Comparison of ENCODE assay signal across 7 mouse cellular contexts in genomic region chr11:69838714-69839104, GRCm38 (mm10). TPM values are rescaled to one million over a fixed set of nuclear protein-coding genes. Genes with fewer than 3 reads are reported as not detected.
DNase-seq lines count a peak whose midpoint lies in the region; ATAC-seq and TF ChIP-seq lines count a peak whose summit lies in the region.

No protein-coding gene starts in this region.

- peak overlapping the region; percentile 83 for H3K27ac ChIP-seq in limb, embryonic 14.5 days (replicated peaks; ENCODE audit: low read depth, low read length)
- H3K27ac ChIP-seq in neural tube, embryonic 14.5 days (ENCODE audit: low read depth, low read length): peak overlapping the region; percentile 85

- peaks cover 43% of the 10 kb centered on the region for H3K27me3 ChIP-seq in erythroblast, embryonic 14.5 days (ENCODE audit: control insufficient read depth)
- peaks cover 2% of the 10 kb centered on the region; the same call in 1 of the 2 replicates for H3K27me3 ChIP-seq in limb, embryonic 14.5 days (ENCODE audit: control insufficient read depth, insufficient read depth, low read length)
- no peaks in the 10 kb centered on the region for H3K27me3 ChIP-seq in neural tube, embryonic 14.5 days (ENCODE audit: control insufficient read depth, insufficient read depth, low read length)

- peak; percentile 33 for DNase-seq in thymus, postnatal 14 days
- no peak for DNase-seq in thymus, postnatal 0 days (ENCODE audit: low spot score)
- peak; percentile 20 for DNase-seq in limb, embryonic 14.5 days (ENCODE audit: low spot score)
- no peak for DNase-seq in B cell, adult 2 months

- peak overlapping the region; percentile 89 for H3K4me3 ChIP-seq in erythroblast, embryonic 14.5 days (replicated peaks)
- peak overlapping the region; percentile 73 for H3K4me3 ChIP-seq in limb, embryonic 14.5 days (replicated peaks; ENCODE audit: low read length)
- peak overlapping the region; percentile 92 for H3K4me3 ChIP-seq in neural tube, embryonic 14.5 days (ENCODE audit: low read depth, low read length)

- no peak for TF ChIP-seq POLR2A in limb, embryonic 14.5 days (IDR thresholded peaks at IDR 0.05; ENCODE audit: borderline replicate concordance, extremely low read depth, insufficient read depth, insufficient read length)

- peaks cover 9% of the 10 kb centered on the region for H3K36me3 ChIP-seq in erythroblast, embryonic 14.5 days (ENCODE audit: control insufficient read depth)
- peaks cover 6% of the 10 kb centered on the region; the same call in 1 of the 2 replicates for H3K36me3 ChIP-seq in limb, embryonic 14.5 days (ENCODE audit: control insufficient read depth, insufficient read depth, low read length)
- peaks cover 2% of the 10 kb centered on the region for H3K36me3 ChIP-seq in neural tube, embryonic 14.5 days (ENCODE audit: control insufficient read depth, insufficient read depth, low read length)

- ATAC-seq in limb, embryonic 14.5 days (ENCODE audit: low FRiP score, low read depth): no peak
- ATAC-seq in neural tube, embryonic 14.5 days (ENCODE audit: low read depth): no peak
- no peak for ATAC-seq in monocyte, adult 5-6 weeks (replicated peaks; ENCODE audit: insufficient number of reproducible peaks, low FRiP score, low TSS enrichment, poor library complexity, severe bottlenecking)

- peak overlapping the region; percentile 50 for H3K4me2 ChIP-seq in limb, embryonic 14.5 days (replicated peaks; ENCODE audit: low read depth, low read length, severe bottlenecking)
- H3K4me2 ChIP-seq in neural tube, embryonic 14.5 days (ENCODE audit: low read depth, low read length): peak overlapping the region; percentile 98

- WGBS in limb, embryonic 14.5 days: 2% methylated on average over 7 of the region's 7 CpGs
- WGBS in neural tube, embryonic 14.5 days: 3% methylated on average over 7 of the region's 7 CpGs

- peaks cover 2% of the 10 kb centered on the region; the same call in 1 of the 2 replicates for H3K9me3 ChIP-seq in erythroblast, embryonic 14.5 days (ENCODE audit: control insufficient read depth, low read length)
- no peaks in the 10 kb centered on the region for H3K9me3 ChIP-seq in limb, embryonic 14.5 days (ENCODE audit: control insufficient read depth, low read length)
- no peaks in the 10 kb centered on the region for H3K9me3 ChIP-seq in neural tube, embryonic 14.5 days (ENCODE audit: control insufficient read depth, low read length)

- H3K4me1 ChIP-seq in erythroblast, embryonic 14.5 days (ENCODE audit: control insufficient read depth): peaks cover 67% of the 10 kb centered on the region
- H3K4me1 ChIP-seq in limb, embryonic 14.5 days (ENCODE audit: control insufficient read depth, insufficient read depth, low read length): peaks cover 33% of the 10 kb centered on the region
- H3K4me1 ChIP-seq in neural tube, embryonic 14.5 days (ENCODE audit: control insufficient read depth, insufficient read depth, low read length): peaks cover 24% of the 10 kb centered on the region

- peak overlapping the region; percentile 63 for H3K9ac ChIP-seq in limb, embryonic 14.5 days (ENCODE audit: low read depth, low read length, severe bottlenecking)
- H3K9ac ChIP-seq in neural tube, embryonic 14.5 days (replicated peaks; ENCODE audit: low read depth, low read length): peak overlapping the region; percentile 56

RNA-seq across cellular contexts. Expression of gene Tmem256, which starts 0.4 kb away (rescaled TPM):
- polyA plus RNA-seq in thymus, postnatal 0 days (2015; fragmentation: Nextera tagmentation; extraction: Ambion mirVana): 325 and 342 TPM in 2 replicates
- 204 and 212 TPM in 2 replicates for polyA plus RNA-seq in erythroblast, embryonic 14.5 days (2012)
- polyA plus RNA-seq in limb, embryonic 14.5 days (2012; rRNA removed): 240 and 292 TPM in 2 replicates
- polyA plus RNA-seq in limb, embryonic 14.5 days (2014; fragmentation: Nextera tagmentation; extraction: Ambion mirVana): 368 and 382 TPM in 2 replicates
- 306 and 377 TPM in 2 replicates for polyA plus RNA-seq in neural tube, embryonic 14.5 days (2014; fragmentation: Nextera tagmentation; extraction: Ambion mirVana)
- 35.3 to 85.7 TPM (median 75.7 TPM) in 3 replicates for total RNA-seq in monocyte, adult 5-6 weeks (2017)

RNA-seq across cellular contexts. Expression of gene Nlgn2, which starts 1.1 kb away (rescaled TPM):
- 1.2 and 1.9 TPM in 2 replicates for polyA plus RNA-seq in thymus, postnatal 0 days (2015; fragmentation: Nextera tagmentation; extraction: Ambion mirVana)
- 0.13 and 0.16 TPM in 2 replicates for polyA plus RNA-seq in erythroblast, embryonic 14.5 days (2012)
- polyA plus RNA-seq in limb, embryonic 14.5 days (2012; rRNA removed): 96.0 and 123 TPM in 2 replicates
- polyA plus RNA-seq in limb, embryonic 14.5 days (2014; fragmentation: Nextera tagmentation; extraction: Ambion mirVana): 11.1 and 13.4 TPM in 2 replicates
- polyA plus RNA-seq in neural tube, embryonic 14.5 days (2014; fragmentation: Nextera tagmentation; extraction: Ambion mirVana): 24.2 and 31.3 TPM in 2 replicates
- 0.10 to 0.29 TPM (median 0.11 TPM) in 3 replicates for total RNA-seq in monocyte, adult 5-6 weeks (2017)

RNA-seq across cellular contexts. Expression of gene Plscr3, which starts 7.5 kb away (rescaled TPM):
- 68.4 and 70.4 TPM in 2 replicates for polyA plus RNA-seq in thymus, postnatal 0 days (2015; fragmentation: Nextera tagmentation; extraction: Ambion mirVana)
- polyA plus RNA-seq in erythroblast, embryonic 14.5 days (2012): 3.6 and 4.4 TPM in 2 replicates
- polyA plus RNA-seq in limb, embryonic 14.5 days (2012; rRNA removed): 190 and 214 TPM in 2 replicates
- polyA plus RNA-seq in limb, embryonic 14.5 days (2014; fragmentation: Nextera tagmentation; extraction: Ambion mirVana): 137 and 140 TPM in 2 replicates
- polyA plus RNA-seq in neural tube, embryonic 14.5 days (2014; fragmentation: Nextera tagmentation; extraction: Ambion mirVana): 36.3 and 51.8 TPM in 2 replicates
- 0.53 to 3.8 TPM (median 2.8 TPM) in 3 replicates for total RNA-seq in monocyte, adult 5-6 weeks (2017)

RNA-seq across cellular contexts. Expression of gene Spem1, which starts 16.7 kb away (rescaled TPM):
- polyA plus RNA-seq in thymus, postnatal 0 days (2015; fragmentation: Nextera tagmentation; extraction: Ambion mirVana): not detected in 2 replicates
- not detected in 2 replicates for polyA plus RNA-seq in erythroblast, embryonic 14.5 days (2012)
- 0.65 and 0.79 TPM in 2 replicates for polyA plus RNA-seq in limb, embryonic 14.5 days (2012; rRNA removed)
- 0.18 TPM in 1 of 2 replicates, not detected in the other for polyA plus RNA-seq in limb, embryonic 14.5 days (2014; fragmentation: Nextera tagmentation; extraction: Ambion mirVana)
- polyA plus RNA-seq in neural tube, embryonic 14.5 days (2014; fragmentation: Nextera tagmentation; extraction: Ambion mirVana): 0.35 and 0.40 TPM in 2 replicates
- total RNA-seq in monocyte, adult 5-6 weeks (2017): not detected in 3 replicates

RNA-seq across cellular contexts. Expression of gene Tnk1, which starts 19.8 kb away (rescaled TPM):
- 1.1 and 1.5 TPM in 2 replicates for polyA plus RNA-seq in thymus, postnatal 0 days (2015; fragmentation: Nextera tagmentation; extraction: Ambion mirVana)
- 0.94 and 1.1 TPM in 2 replicates for polyA plus RNA-seq in erythroblast, embryonic 14.5 days (2012)
- polyA plus RNA-seq in limb, embryonic 14.5 days (2012; rRNA removed): 2.8 TPM in 2 replicates
- polyA plus RNA-seq in limb, embryonic 14.5 days (2014; fragmentation: Nextera tagmentation; extraction: Ambion mirVana): 3.2 and 3.3 TPM in 2 replicates
- polyA plus RNA-seq in neural tube, embryonic 14.5 days (2014; fragmentation: Nextera tagmentation; extraction: Ambion mirVana): 0.28 TPM in 1 of 2 replicates, not detected in the other
- total RNA-seq in monocyte, adult 5-6 weeks (2017): not detected in 3 replicates

Comparison
In these comparisons a context has a peak if more than half of its experiments do, and no peak if none do; other contexts are left out.
1. DNase-seq: peak in thymus, postnatal 14 days (single experiment) and limb, embryonic 14.5 days (single experiment); none in thymus, postnatal 0 days (single experiment) and B cell, adult 2 months (0 of 2).
2. Peak in every context shown above with its lines, with median percentiles within 50 percentile points of each other: H3K4me3 ChIP-seq.